Mouse (Mus musculus) MEL (cell line): ENCODE measurements around the gene Actr8. TPM values are rescaled to one million over a fixed set of nuclear protein-coding genes. Genes with fewer than 3 reads are reported as not detected.

Experiments used
- DNase-seq: peaks from one replicate; pipeline ENCODE4 v3.0.0; 2011; ENCODE audit warnings: low read depth, low spot score
- H3K27ac ChIP-seq: 2 replicates; pipeline ENCODE4 v1.5.1; 2012; ENCODE audit warnings: low read depth, mild to moderate bottlenecking, control low read depth, low read length, moderate library complexity; ENCODE audit not compliant: control insufficient read depth
- H3K27me3 ChIP-seq, 2 experiments: fragments of 150-350 bp in 1 of 2; sonication (generic) in 1 of 2; 2 replicates each; pipeline ENCODE4 v1.6.1; 2012; ENCODE audit warnings: low read length in 2 of 2, mild to moderate bottlenecking in 2 of 2, improper control_type of control experiment in 1 of 2, moderate library complexity in 1 of 2; ENCODE audit not compliant: insufficient read depth in 2 of 2, control insufficient read depth in 1 of 2
- H3K36me3 ChIP-seq, 2 experiments: 2 replicates each; pipeline ENCODE4 v1.6.1; 2012 to 2014; ENCODE audit warnings: low read length in 2 of 2, improper control_type of control experiment in 1 of 2, inconsistent platforms in 1 of 2, mild to moderate bottlenecking in 1 of 2; ENCODE audit not compliant: insufficient read depth in 2 of 2, control insufficient read depth in 1 of 2
- H3K4me1 ChIP-seq, 2 experiments: fragments of 150-350 bp in 1 of 2; sonication (generic) in 1 of 2; 2 replicates each; pipeline ENCODE4 v1.6.1; 2012; ENCODE audit warnings: low read length in 2 of 2, improper control_type of control experiment in 1 of 2, mild to moderate bottlenecking in 1 of 2; ENCODE audit not compliant: insufficient read depth in 2 of 2, control insufficient read depth in 1 of 2
- H3K4me3 ChIP-seq, 2 experiments: fragments of 150-350 bp in 1 of 2; sonication (generic) in 1 of 2; 2 replicates each; pipeline ENCODE4 v1.5.1; 2012; ENCODE audit warnings: low read depth in 2 of 2, low read length in 2 of 2, mild to moderate bottlenecking in 2 of 2, moderate library complexity in 2 of 2, control low read depth in 1 of 2, improper control_type of control experiment in 1 of 2; ENCODE audit not compliant: control insufficient read depth in 1 of 2, insufficient read depth in 1 of 2
- H3K79me2 ChIP-seq: 2 replicates; pipeline ENCODE4 v1.6.1; 2012; ENCODE audit warnings: mild to moderate bottlenecking, low read length, moderate library complexity; ENCODE audit not compliant: control insufficient read depth, poor library complexity, insufficient read depth
- H3K9ac ChIP-seq: 2 replicates; pipeline ENCODE4 v1.6.1; 2012; ENCODE audit warnings: low read depth, mild to moderate bottlenecking, control low read depth, low read length, moderate library complexity; ENCODE audit not compliant: control insufficient read depth, poor library complexity, severe bottlenecking
- H3K9me3 ChIP-seq: fragments of 150-350 bp; sonication (generic); replicated peaks from 2 replicates; pipeline ENCODE4 v1.6.1; 2012; ENCODE audit warnings: mild to moderate bottlenecking, low read length, improper control_type of control experiment, moderate library complexity; ENCODE audit not compliant: insufficient read depth
- CHD1 ChIP-seq: IDR thresholded peaks from 2 replicates; pipeline ENCODE4 v1.6.1; 2012; ENCODE audit warnings: low read depth, mild to moderate bottlenecking, inconsistent platforms, low read length, improper control_type of control experiment
- CHD2 ChIP-seq: IDR thresholded peaks from 2 replicates; pipeline ENCODE4 v1.6.1; 2011; ENCODE audit warnings: low read length, improper control_type of control experiment
- ETS1 ChIP-seq: IDR thresholded peaks from 2 replicates; pipeline ENCODE4 v1.6.1; 2012; ENCODE audit warnings: low read depth, mild to moderate bottlenecking, inconsistent platforms, low read length, improper control_type of control experiment, moderate library complexity
- HCFC1 ChIP-seq: IDR thresholded peaks from 2 replicates; pipeline ENCODE4 v1.6.1; 2012; ENCODE audit warnings: low read depth, mild to moderate bottlenecking, inconsistent platforms, low read length, improper control_type of control experiment, moderate library complexity
- KAT2A ChIP-seq: conservative IDR thresholded peaks from 2 replicates; pipeline ENCODE4 v1.6.1; 2012; ENCODE audit warnings: low read depth, low read length, improper control_type of control experiment, inconsistent platforms
- MAFK ChIP-seq: IDR thresholded peaks from 2 replicates; pipeline ENCODE4 v1.6.1; 2011; ENCODE audit warnings: low read depth, mild to moderate bottlenecking, low read length, improper control_type of control experiment, borderline replicate concordance
- MAX ChIP-seq: IDR thresholded peaks from 2 replicates; pipeline ENCODE4 v1.6.1; 2011; ENCODE audit warnings: low read length, improper control_type of control experiment
- MXI1 ChIP-seq: IDR thresholded peaks from 2 replicates; pipeline ENCODE4 v1.6.1; 2011; ENCODE audit warnings: mild to moderate bottlenecking, low read depth, low read length, improper control_type of control experiment
- MYB ChIP-seq: IDR thresholded peaks from 2 replicates; pipeline ENCODE4 v1.6.1; 2011; ENCODE audit warnings: mild to moderate bottlenecking, low read depth, low read length, improper control_type of control experiment
- MYC ChIP-seq: IDR thresholded peaks from 2 replicates; pipeline ENCODE4 v1.6.1; 2011; ENCODE audit warnings: low read depth, mild to moderate bottlenecking, low read length, improper control_type of control experiment, moderate library complexity
- POLR2A ChIP-seq, 2 experiments: IDR thresholded peaks; 2 replicates each; pipeline ENCODE4 v1.6.1; 2011 to 2012; ENCODE audit warnings: low read length in 2 of 2, mild to moderate bottlenecking in 2 of 2, control low read depth in 1 of 2, improper control_type of control experiment in 1 of 2, low read depth in 1 of 2, moderate library complexity in 1 of 2; ENCODE audit not compliant: control insufficient read depth in 1 of 2, insufficient read depth in 1 of 2, poor library complexity in 1 of 2
- POLR2AphosphoS5 ChIP-seq: IDR thresholded peaks from 2 replicates; pipeline ENCODE4 v1.6.1; 2012; ENCODE audit warnings: low read depth, borderline replicate concordance, mild to moderate bottlenecking, inconsistent platforms, low read length, moderate library complexity, mixed read lengths
- RAD21 ChIP-seq: IDR thresholded peaks from 2 replicates; pipeline ENCODE4 v1.6.1; 2011; ENCODE audit warnings: mild to moderate bottlenecking, low read depth, low read length, improper control_type of control experiment
- RCOR1 ChIP-seq: IDR thresholded peaks from 2 replicates; pipeline ENCODE4 v1.6.1; 2012; ENCODE audit warnings: low read depth, mild to moderate bottlenecking, inconsistent platforms, low read length, improper control_type of control experiment
- SMC3 ChIP-seq: IDR thresholded peaks from 2 replicates; pipeline ENCODE4 v1.6.1; 2011; ENCODE audit warnings: low read depth, low read length, improper control_type of control experiment
- TAL1 ChIP-seq: IDR thresholded peaks from 2 replicates; pipeline ENCODE4 v1.6.1; 2012; ENCODE audit warnings: mild to moderate bottlenecking, inconsistent platforms, low read length, moderate library complexity, mixed read lengths
- TBP ChIP-seq: IDR thresholded peaks from 2 replicates; pipeline ENCODE4 v1.8.0; 2011; ENCODE audit warnings: low read depth, low read length, improper control_type of control experiment
- TCF12 ChIP-seq: IDR thresholded peaks from 2 replicates; pipeline ENCODE4 v1.6.1; 2014; ENCODE audit warnings: low read depth, mild to moderate bottlenecking, inconsistent platforms, low read length, improper control_type of control experiment, moderate library complexity
- UBTF ChIP-seq: IDR thresholded peaks from 2 replicates; pipeline ENCODE4 v1.6.1; 2012; ENCODE audit warnings: low read depth, mild to moderate bottlenecking, inconsistent platforms, low read length, improper control_type of control experiment, moderate library complexity, borderline replicate concordance; ENCODE audit not compliant: insufficient read depth
- USF1 ChIP-seq: IDR thresholded peaks from 2 replicates; pipeline ENCODE4 v1.6.1; 2014; ENCODE audit warnings: low read depth, mild to moderate bottlenecking, inconsistent platforms, low read length, improper control_type of control experiment, moderate library complexity
- ZMIZ1 ChIP-seq: IDR thresholded peaks from 2 replicates; pipeline ENCODE4 v1.6.1; 2012; ENCODE audit warnings: low read depth, mild to moderate bottlenecking, inconsistent platforms, low read length, improper control_type of control experiment, moderate library complexity
- polyA plus RNA-seq, 2 experiments: library from polyadenylated mRNA; stranded (reverse) in 1 of 2; unstranded in 1 of 2; fragments of >175 nt in 1 of 2; fragments of >200 nt in 1 of 2; gene quantifications; 2 replicates each; pipeline versions ENCODE4 v1.2.1 to v1.2.4; 2012; ENCODE audit warnings: low replicate concordance in 2 of 2, low read depth in 1 of 2; ENCODE audit not compliant: insufficient read length in 2 of 2, insufficient read depth in 1 of 2, missing spikeins in 1 of 2
- total RNA-seq: library from RNA; depleted of rRNA; stranded (reverse); fragments of 300-350 nt; gene quantifications from 2 replicates; pipeline ENCODE4 v1.2.3, GENCODE M21; 2012

Actr8 gene
- total and polyA plus RNA-seq, 3 experiments, result 31.0 to 36.4 TPM; not detected in 1

GRCm38 (mm10) chr14:30011886-30012560 lies 33.9 kb downstream of the Actr8 start:
- no peak overlapping the region for H3K4me3 ChIP-seq
- TF ChIP-seq TCF12, result no peak
- TF ChIP-seq UBTF, result no peak
- TF ChIP-seq RCOR1, result no peak
- TF ChIP-seq ZMIZ1, result no peak
- no peak for TF ChIP-seq MAX
- TF ChIP-seq CHD1, result no peak
- TF ChIP-seq TBP, result no peak
- TF ChIP-seq MYB, result no peak
- no peak for TF ChIP-seq SMC3

GRCm38 (mm10) chr14:30014487-30014886 lies 36.4 kb downstream of the Actr8 start:
- H3K79me2 ChIP-seq, result no peaks in the 10 kb centered on the region
- no peak overlapping the region for H3K27ac ChIP-seq
- no peaks in the 10 kb centered on the region for H3K4me1 ChIP-seq
- no peak overlapping the region for H3K9ac ChIP-seq
- no peaks in the 10 kb centered on the region for H3K36me3 ChIP-seq
- no peaks in the 10 kb centered on the region; a peak in 1 of 4 replicates for H3K27me3 ChIP-seq
- no peaks in the 10 kb centered on the region for H3K9me3 ChIP-seq
- TF ChIP-seq CHD1 (no peak), MYB (no peak), POLR2AphosphoS5 (no peak), CHD2 (no peak), USF1 (no peak), ZMIZ1 (no peak), RAD21 (no peak), MAFK (no peak), MXI1 (no peak), KAT2A (no peak), HCFC1 (no peak), TAL1 (no peak), POLR2A (IDR thresholded peaks at IDR 0.05; ENCODE audit: control insufficient read depth in 1 of 2, insufficient read depth in 1 of 2, low read depth in 1 of 2, low read length in 2 of 2, poor library complexity in 1 of 2) (no peak), ETS1 (no peak), MYC (no peak)
- no peak overlapping the region for H3K4me3 ChIP-seq
- no peak for DNase-seq

More at GRCm38 (mm10) chr14:30011886-30012560, 33.9 kb downstream of the Actr8 start:
- H3K79me2 ChIP-seq, result no peaks in the 10 kb centered on the region
- H3K4me1 ChIP-seq, result no peaks in the 10 kb centered on the region
- H3K27ac ChIP-seq, result no peak overlapping the region
- no peak overlapping the region for H3K9ac ChIP-seq
- no peak for DNase-seq
- no peaks in the 10 kb centered on the region for H3K9me3 ChIP-seq
- H3K27me3 ChIP-seq, result no peaks in the 10 kb centered on the region; a peak in 1 of 4 replicates
- H3K36me3 ChIP-seq, result no peaks in the 10 kb centered on the region
